Mouse (Mus musculus): ENCODE data around the gene Rbfox3. TPM values are rescaled to one million over a fixed set of nuclear protein-coding genes. Genes with fewer than 3 reads are reported as not detected.

The Rbfox3 gene
- polyA plus RNA-seq, 1 experiment from 2014 or later = 0.13 TPM

GRCm38 (mm10) chr11:118485780-118486179 lies 425.6 kb downstream of the Rbfox3 start:
- no peak overlapping the region for H3K9ac ChIP-seq
- WGBS = 85% methylated on average over 3 of the region's 3 CpGs
- no peaks in the 10 kb centered on the region for H3K4me1 ChIP-seq (ENCODE audit: insufficient read depth)
- no peak overlapping the region for H3K4me2 ChIP-seq
- H3K4me3 ChIP-seq (ENCODE audit: low read depth, low read length) = no peak overlapping the region
- peaks cover 28% of the 10 kb centered on the region; the same call in 1 of the 2 replicates for H3K36me3 ChIP-seq (ENCODE audit: insufficient read depth)
- ATAC-seq (ENCODE audit: insufficient read depth) (no peak), DNase-seq (no peak)
- H3K27ac ChIP-seq (ENCODE audit: low read depth) = no peak overlapping the region
- TF ChIP-seq CTCF (IDR thresholded peaks at IDR 0.05; ENCODE audit: low read depth) = no peak
- H3K9me3 ChIP-seq (ENCODE audit: low read depth, low read length) = no peaks in the 10 kb centered on the region
- H3K27me3 ChIP-seq (ENCODE audit: insufficient read depth, low read length) = no peaks in the 10 kb centered on the region

- Histone ChIP-seq H3K4me2 (no peak overlapping the region), H3K27ac (ENCODE audit: low read depth) (no peak overlapping the region), H3K4me3 (ENCODE audit: low read depth, low read length) (no peak overlapping the region), H3K27me3 (ENCODE audit: insufficient read depth, low read length) (no peaks in the 10 kb centered on the region), H3K4me1 (ENCODE audit: insufficient read depth) (no peaks in the 10 kb centered on the region), H3K9ac (no peak overlapping the region), H3K36me3 (ENCODE audit: insufficient read depth) (peaks cover 28% of the 10 kb centered on the region; the same call in 1 of the 2 replicates), H3K9me3 (ENCODE audit: low read depth, low read length) (no peaks in the 10 kb centered on the region)
- TF ChIP-seq CTCF (IDR thresholded peaks at IDR 0.05; ENCODE audit: low read depth) = no peak
- WGBS = 60% methylated on average over 11 of the region's 11 CpGs
- DNase-seq (no peak), ATAC-seq (ENCODE audit: insufficient read depth) (no peak)
Observed at GRCm38 (mm10) chr11:118485338-118485737, 426.1 kb downstream of the Rbfox3 start.

GRCm38 (mm10) chr11:118484169-118484568 lies 427.2 kb downstream of the Rbfox3 start:
- Histone ChIP-seq H3K4me2 (no peak overlapping the region), H3K4me1 (ENCODE audit: insufficient read depth) (no peaks in the 10 kb centered on the region), H3K27ac (ENCODE audit: low read depth) (no peak overlapping the region), H3K4me3 (ENCODE audit: low read depth, low read length) (no peak overlapping the region), H3K9ac (no peak overlapping the region), H3K9me3 (ENCODE audit: low read depth, low read length) (no peaks in the 10 kb centered on the region), H3K27me3 (ENCODE audit: insufficient read depth, low read length) (no peaks in the 10 kb centered on the region), H3K36me3 (ENCODE audit: insufficient read depth) (peaks cover 34% of the 10 kb centered on the region; the same call in 1 of the 2 replicates)
- TF ChIP-seq CTCF (IDR thresholded peaks at IDR 0.05; ENCODE audit: low read depth) = no peak
- WGBS = 83% methylated on average over 8 of the region's 8 CpGs
- no peak for ATAC-seq (ENCODE audit: insufficient read depth)
- no peak for DNase-seq

GRCm38 (mm10) chr11:118481751-118482150 lies 429.6 kb downstream of the Rbfox3 start:
- Histone ChIP-seq H3K27me3 (ENCODE audit: insufficient read depth, low read length) (no peaks in the 10 kb centered on the region), H3K9me3 (ENCODE audit: low read depth, low read length) (no peaks in the 10 kb centered on the region), H3K9ac (no peak overlapping the region), H3K4me1 (ENCODE audit: insufficient read depth) (peaks cover 2% of the 10 kb centered on the region; the same call in 1 of the 2 replicates), H3K4me2 (no peak overlapping the region), H3K27ac (ENCODE audit: low read depth) (no peak overlapping the region), H3K36me3 (ENCODE audit: insufficient read depth) (peaks cover 27% of the 10 kb centered on the region; the same call in 1 of the 2 replicates), H3K4me3 (ENCODE audit: low read depth, low read length) (no peak overlapping the region)
- TF ChIP-seq CTCF (IDR thresholded peaks at IDR 0.05; ENCODE audit: low read depth) = no peak
- no peak for ATAC-seq (ENCODE audit: insufficient read depth)
- WGBS = 77% methylated on average over 14 of the region's 14 CpGs
- DNase-seq = no peak

GRCm38 (mm10) chr11:118481231-118481630 lies 430.2 kb downstream of the Rbfox3 start:
- H3K4me3 ChIP-seq (ENCODE audit: low read depth, low read length) = no peak overlapping the region
- no peaks in the 10 kb centered on the region for H3K27me3 ChIP-seq (ENCODE audit: insufficient read depth, low read length)
- DNase-seq (no peak), ATAC-seq (ENCODE audit: insufficient read depth) (no peak)
- H3K36me3 ChIP-seq (ENCODE audit: insufficient read depth) = peaks cover 27% of the 10 kb centered on the region; the same call in 1 of the 2 replicates
- H3K27ac ChIP-seq (ENCODE audit: low read depth) = no peak overlapping the region
- TF ChIP-seq CTCF (IDR thresholded peaks at IDR 0.05; ENCODE audit: low read depth) = no peak
- WGBS = 95% methylated on average over 11 of the region's 11 CpGs
- no peak overlapping the region for H3K4me2 ChIP-seq
- H3K9me3 ChIP-seq (ENCODE audit: low read depth, low read length) = no peaks in the 10 kb centered on the region
- no peak overlapping the region for H3K9ac ChIP-seq
- H3K4me1 ChIP-seq (ENCODE audit: insufficient read depth) = peaks cover 2% of the 10 kb centered on the region; the same call in 1 of the 2 replicates

GRCm38 (mm10) chr11:118479776-118480175 lies 431.6 kb downstream of the Rbfox3 start:
- Histone ChIP-seq H3K27ac (ENCODE audit: low read depth) (no peak overlapping the region), H3K9ac (no peak overlapping the region), H3K36me3 (ENCODE audit: insufficient read depth) (peaks cover 25% of the 10 kb centered on the region; the same call in 1 of the 2 replicates), H3K4me1 (ENCODE audit: insufficient read depth) (peaks cover 2% of the 10 kb centered on the region; the same call in 1 of the 2 replicates), H3K27me3 (ENCODE audit: insufficient read depth, low read length) (no peaks in the 10 kb centered on the region), H3K9me3 (ENCODE audit: low read depth, low read length) (no peaks in the 10 kb centered on the region), H3K4me3 (ENCODE audit: low read depth, low read length) (no peak overlapping the region), H3K4me2 (no peak overlapping the region)
- DNase-seq (peak; percentile 40), ATAC-seq (ENCODE audit: insufficient read depth) (no peak)
- TF ChIP-seq CTCF (IDR thresholded peaks at IDR 0.05; ENCODE audit: low read depth) = no peak
- whole genome bisulfite sequencing = 70% methylated on average over 12 of the region's 12 CpGs

- TF ChIP-seq CTCF (IDR thresholded peaks at IDR 0.05; ENCODE audit: low read depth) = no peak
- Histone ChIP-seq H3K9ac (peak within 1 kb of the TSS; percentile 66), H3K4me2 (peak within 1 kb of the TSS; percentile 94), H3K36me3 (ENCODE audit: insufficient read depth) (peaks cover 10% of the 10 kb centered on the region; the same call in 1 of the 2 replicates), H3K27me3 (ENCODE audit: insufficient read depth, low read length) (no peaks in the 10 kb centered on the region), H3K4me1 (ENCODE audit: insufficient read depth) (peaks cover 2% of the 10 kb centered on the region; the same call in 1 of the 2 replicates), H3K9me3 (ENCODE audit: low read depth, low read length) (no peaks in the 10 kb centered on the region), H3K4me3 (ENCODE audit: low read depth, low read length) (peak within 1 kb of the TSS; percentile 74), H3K27ac (ENCODE audit: low read depth) (peak within 1 kb of the TSS; percentile 36; the same call in 1 of the 2 replicates)
- WGBS = under 1% methylated on average over 57 of the region's 57 CpGs
- DNase-seq = peak; percentile 97
- ATAC-seq (ENCODE audit: insufficient read depth) = peak; percentile 100
Observed at GRCm38 (mm10) chr11:118476396-118477373, 434.7 kb downstream of the Rbfox3 start, which contains the start of gene Engase. Gene Engase, plus strand, starts transcription at chr11:118476829.
